Mouse (Mus musculus) liver, adult 2 months (tissue): ENCODE results near the gene Prune1. TPM values are rescaled to one million over a fixed set of nuclear protein-coding genes. Genes with fewer than 3 reads are reported as not detected.

Source experiments
- DNase-seq: peaks from one replicate; pipeline ENCODE4 v3.0.0-alpha.2; 2011; ENCODE audit warnings: low read depth, low spot score; ENCODE audit errors: extremely low read depth
- H3K27ac ChIP-seq: fragments of 200-500 bp; replicated peaks from 2 replicates; pipeline ENCODE4 v1.5.1; 2012; ENCODE audit warnings: low read depth, mild to moderate bottlenecking, control low read depth, inconsistent platforms, low read length; ENCODE audit not compliant: insufficient read depth
- H3K27me3 ChIP-seq: fragments of 200-500 bp; 2 replicates; pipeline ENCODE4 v1.6.1; 2012; ENCODE audit warnings: mild to moderate bottlenecking, moderate library complexity, low read length, inconsistent platforms; ENCODE audit not compliant: control insufficient read depth, insufficient read depth
- H3K36me3 ChIP-seq: fragments of 200-500 bp; 2 replicates; pipeline ENCODE4 v1.6.1; 2012; ENCODE audit warnings: low read length, inconsistent platforms; ENCODE audit not compliant: control insufficient read depth, insufficient read depth
- H3K4me1 ChIP-seq: fragments of 200-500 bp; 2 replicates; pipeline ENCODE4 v1.6.1; 2011; ENCODE audit warnings: low read length; ENCODE audit not compliant: control insufficient read depth, insufficient read depth
- H3K4me3 ChIP-seq: fragments of 200-500 bp; 2 replicates; pipeline ENCODE4 v1.5.1; 2011; ENCODE audit warnings: low read depth, mild to moderate bottlenecking, control low read depth, low read length, moderate library complexity; ENCODE audit not compliant: insufficient read depth
- H3K79me2 ChIP-seq: fragments of 200-500 bp; 2 replicates; pipeline ENCODE4 v1.6.1; 2012; ENCODE audit warnings: inconsistent platforms, mild to moderate bottlenecking, low read length, moderate library complexity; ENCODE audit not compliant: control insufficient read depth, insufficient read depth
- H3K9ac ChIP-seq: fragments of 200-500 bp; 2 replicates; pipeline ENCODE4 v1.6.1; 2012; ENCODE audit warnings: low read depth, mild to moderate bottlenecking, control low read depth, inconsistent platforms, low read length
- CTCF ChIP-seq: fragments of 200-500 bp; IDR thresholded peaks from 2 replicates; pipeline ENCODE4 v1.5.1; 2011; ENCODE audit warnings: low read depth, low read length, control low read depth
- POLR2A ChIP-seq: fragments of 200-500 bp; IDR thresholded peaks from 2 replicates; pipeline ENCODE4 v1.6.1; 2011; ENCODE audit warnings: low read length, control low read depth; ENCODE audit not compliant: insufficient read depth; ENCODE audit errors: extremely low read depth
- WGBS: fragments of 180-500 bp; shearing (Covaris S2); methylation state at CpG from one replicate; pipeline ENCODE4 v1.1.7; 2018; 5-methylcytosine and 5-hydroxymethylcytosine counted together
- polyA plus RNA-seq: library from polyadenylated mRNA; depleted of rRNA; stranded (reverse); fragments of >200 nt; gene quantifications from 2 replicates; pipeline ENCODE4 v1.2.3, GENCODE M21; 2012
- total RNA-seq: library from RNA; depleted of rRNA; stranded (reverse); fragments of >200 nt; gene quantifications from 2 replicates; pipeline ENCODE4 v1.2.3, GENCODE M21; 2014

The Prune1 gene
- total and polyA plus RNA-seq, 2 experiments, result 7.6 to 11.3 TPM

DNA sequence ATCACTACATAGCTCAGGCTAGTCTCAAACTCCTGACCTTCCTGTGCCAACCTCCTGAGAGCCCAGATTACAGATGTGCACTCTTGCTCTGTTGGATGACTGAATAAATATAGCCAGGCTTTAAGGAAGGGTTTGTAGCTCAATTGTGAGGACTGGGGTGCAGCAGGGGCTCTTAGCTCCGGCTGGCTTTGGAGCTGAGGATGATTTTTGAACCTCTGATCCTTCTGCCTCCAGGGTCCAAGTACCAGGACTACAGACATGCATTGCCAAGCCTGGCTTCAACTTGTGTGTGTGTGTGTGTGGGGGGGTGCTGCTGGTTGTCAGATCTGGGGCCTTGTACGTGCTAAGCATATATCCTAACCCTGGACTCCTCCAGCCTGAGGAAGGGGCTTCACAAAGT, 11.0 kb upstream of the Prune1 start:
- peak; percentile 57 for DNase-seq
- Histone ChIP-seq H3K4me1 (peaks cover 50% of the 10 kb centered on the region), H3K4me3 (no peak overlapping the region), H3K9ac (peak overlapping the region; percentile 11; the same call in 1 of the 2 replicates), H3K79me2 (no peaks in the 10 kb centered on the region), H3K27me3 (no peaks in the 10 kb centered on the region), H3K27ac (peak overlapping the region; percentile 67), H3K36me3 (peaks cover 56% of the 10 kb centered on the region)
- 43% methylated on average over 2 of the region's 2 CpGs for WGBS
- TF ChIP-seq CTCF (no peak), POLR2A (no peak)

GRCm38 (mm10) chr3:95291041-95291440, 9.2 kb upstream of the Prune1 start:
- no peak for DNase-seq
- H3K27me3 ChIP-seq, result no peaks in the 10 kb centered on the region
- peaks cover 60% of the 10 kb centered on the region for H3K36me3 ChIP-seq
- H3K4me3 ChIP-seq, result no peak overlapping the region
- peaks cover 7% of the 10 kb centered on the region; the same call in 1 of the 2 replicates for H3K79me2 ChIP-seq
- H3K4me1 ChIP-seq, result peaks cover 45% of the 10 kb centered on the region
- H3K27ac ChIP-seq, result no peak overlapping the region
- TF ChIP-seq POLR2A, result no peak
- no peak for TF ChIP-seq CTCF
- 49% methylated on average over 4 of the region's 4 CpGs for WGBS
- H3K9ac ChIP-seq, result 0 out of 2 replicates have a peak overlapping the region, but pooled peaks have one; percentile 1

- no peaks in the 10 kb centered on the region for H3K27me3 ChIP-seq
- TF ChIP-seq POLR2A, result no peak
- no peak for TF ChIP-seq CTCF
- peaks cover 7% of the 10 kb centered on the region; the same call in 1 of the 2 replicates for H3K79me2 ChIP-seq
- WGBS, result 61% methylated on average over 6 of the region's 6 CpGs
- no peak for DNase-seq
- H3K4me3 ChIP-seq, result no peak overlapping the region
- peaks cover 44% of the 10 kb centered on the region for H3K4me1 ChIP-seq
- no peak overlapping the region for H3K27ac ChIP-seq
- H3K9ac ChIP-seq, result no peak overlapping the region
- peaks cover 60% of the 10 kb centered on the region for H3K36me3 ChIP-seq
Measured at GRCm38 (mm10) chr3:95290156-95290555, 8.3 kb upstream of the Prune1 start.

- WGBS, result 84% methylated on average over 4 of the region's 4 CpGs
- no peaks in the 10 kb centered on the region for H3K27me3 ChIP-seq
- H3K27ac ChIP-seq, result no peak overlapping the region
- DNase-seq, result no peak
- peaks cover 11% of the 10 kb centered on the region; the same call in 1 of the 2 replicates for H3K79me2 ChIP-seq
- H3K9ac ChIP-seq, result no peak overlapping the region
- H3K36me3 ChIP-seq, result peaks cover 55% of the 10 kb centered on the region
- H3K4me1 ChIP-seq, result peaks cover 45% of the 10 kb centered on the region
- no peak overlapping the region for H3K4me3 ChIP-seq
- TF ChIP-seq CTCF (no peak), POLR2A (no peak)
Measured at GRCm38 (mm10) chr3:95289419-95289818, 7.5 kb upstream of the Prune1 start.

GRCm38 (mm10) chr3:95287541-95287940, 5.7 kb upstream of the Prune1 start:
- Histone ChIP-seq H3K79me2 (peaks cover 20% of the 10 kb centered on the region; the same call in 1 of the 2 replicates), H3K9ac (no peak overlapping the region), H3K4me1 (peaks cover 32% of the 10 kb centered on the region), H3K4me3 (no peak overlapping the region), H3K36me3 (peaks cover 45% of the 10 kb centered on the region), H3K27me3 (no peaks in the 10 kb centered on the region), H3K27ac (no peak overlapping the region)
- no peak for TF ChIP-seq POLR2A
- TF ChIP-seq CTCF, result no peak
- 81% methylated on average over 3 of the region's 3 CpGs for WGBS
- no peak for DNase-seq

GRCm38 (mm10) chr3:95286510-95286909, 4.6 kb upstream of the Prune1 start:
- Histone ChIP-seq H3K79me2 (peaks cover 20% of the 10 kb centered on the region; the same call in 1 of the 2 replicates), H3K27me3 (no peaks in the 10 kb centered on the region), H3K27ac (peak overlapping the region; percentile 69), H3K4me1 (peaks cover 26% of the 10 kb centered on the region), H3K4me3 (peak overlapping the region; percentile 1; the same call in 1 of the 2 replicates), H3K36me3 (peaks cover 38% of the 10 kb centered on the region), H3K9ac (peak overlapping the region; percentile 37)
- TF ChIP-seq CTCF (no peak), POLR2A (no peak)
- WGBS, result 69% methylated on average over 7 of the region's 7 CpGs
- DNase-seq, result no peak
